Mouse (Mus musculus): ENCODE results near the gene Wdr89.

DNA sequence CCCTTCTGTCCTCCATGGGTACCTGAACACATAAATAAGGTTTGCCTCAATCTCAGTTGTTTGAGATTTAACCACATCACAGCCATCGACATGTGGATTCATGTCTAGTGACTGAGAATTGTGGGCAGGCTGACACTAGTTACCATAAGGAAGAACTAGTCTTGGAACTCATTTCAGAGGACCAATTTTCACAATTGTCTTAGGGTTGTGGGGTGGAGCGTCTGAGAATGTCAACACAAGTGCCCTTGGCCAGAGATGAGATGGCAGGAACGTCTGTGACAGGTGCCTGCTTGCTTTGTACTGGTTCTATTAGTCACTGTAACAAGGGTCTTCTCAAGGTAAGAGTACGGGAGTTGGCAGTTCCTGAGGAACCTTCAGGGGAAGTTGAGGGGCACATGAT, 11.8 kb upstream of the Wdr89 start:
- no peak for TF ChIP-seq POLR2A (IDR thresholded peaks at IDR 0.05; ENCODE audit: extremely low read depth, insufficient read depth, low read length)
- no peak for TF ChIP-seq CTCF (IDR thresholded peaks at IDR 0.05; ENCODE audit: extremely low read depth, insufficient read depth, low read length)
